Mouse (Mus musculus) midbrain, embryonic 16.5 days (tissue): Measurements from ENCODE around the gene Tlr9. TPM values are rescaled to one million over a fixed set of nuclear protein-coding genes. Genes with fewer than 3 reads are reported as not detected.

Experiments used
- ATAC-seq: fragments of 200-750 bp; cut with Nextera tagmentation; 2 replicates; pipeline ENCODE4 v1.8.0; 2017; ENCODE audit warnings: moderate TSS enrichment
- H3K27ac ChIP-seq: fragments of 300-500 bp; sonication (generic); 2 replicates; pipeline ENCODE4 v1.5.1; 2014; ENCODE audit warnings: mild to moderate bottlenecking, low read length, mixed read lengths
- H3K27me3 ChIP-seq: fragments of 300-500 bp; sonication (generic); 2 replicates; pipeline ENCODE4 v1.6.1; 2014; ENCODE audit warnings: low read depth, low read length, mixed read lengths; ENCODE audit not compliant: control insufficient read depth, insufficient read depth
- H3K36me3 ChIP-seq: fragments of 300-500 bp; sonication (generic); 2 replicates; pipeline ENCODE4 v1.6.1; 2014; ENCODE audit warnings: mild to moderate bottlenecking, low read length, moderate library complexity, mixed read lengths; ENCODE audit not compliant: control insufficient read depth, insufficient read depth
- H3K4me1 ChIP-seq: fragments of 300-500 bp; sonication (generic); 2 replicates; pipeline ENCODE4 v1.6.1; 2014; ENCODE audit warnings: mild to moderate bottlenecking, low read length, mixed read lengths; ENCODE audit not compliant: control insufficient read depth, insufficient read depth
- H3K4me2 ChIP-seq: fragments of 300-500 bp; sonication (generic); 2 replicates; pipeline ENCODE4 v1.6.1; 2014; ENCODE audit warnings: mild to moderate bottlenecking, low read length, mixed read lengths
- H3K4me3 ChIP-seq: fragments of 300-500 bp; sonication (generic); 2 replicates; pipeline ENCODE4 v1.5.1; 2014; ENCODE audit warnings: low read depth, mild to moderate bottlenecking, low read length, moderate library complexity, mixed read lengths
- H3K9ac ChIP-seq: fragments of 300-500 bp; sonication (generic); 2 replicates; pipeline ENCODE4 v1.6.1; 2014; ENCODE audit warnings: low read depth, low read length, mixed read lengths
- H3K9me3 ChIP-seq: fragments of 300-500 bp; sonication (generic); replicated peaks from 2 replicates; pipeline ENCODE4 v1.6.1; 2014; ENCODE audit warnings: mild to moderate bottlenecking, low read length, mixed read lengths; ENCODE audit not compliant: control insufficient read depth, poor library complexity, severe bottlenecking
- WGBS: fragments of 180-500 bp; shearing (Covaris S2); extraction: QIAGEN DNeasy Blood & Tissue Kit; methylation state at CpG from one replicate; pipeline ENCODE4 v1.1.7; 2014; 5-methylcytosine and 5-hydroxymethylcytosine counted together
- polyA plus RNA-seq: library from polyadenylated mRNA; unstranded; fragments of >200 nt; fragmentation: Nextera tagmentation; extraction: Ambion mirVana; gene quantifications from 2 replicates; pipeline ENCODE4 v1.2.1, GENCODE M21; 2015

Gene Tlr9
- polyA plus RNA-seq, 1 experiment from 2014 or later = not detected

DNA sequence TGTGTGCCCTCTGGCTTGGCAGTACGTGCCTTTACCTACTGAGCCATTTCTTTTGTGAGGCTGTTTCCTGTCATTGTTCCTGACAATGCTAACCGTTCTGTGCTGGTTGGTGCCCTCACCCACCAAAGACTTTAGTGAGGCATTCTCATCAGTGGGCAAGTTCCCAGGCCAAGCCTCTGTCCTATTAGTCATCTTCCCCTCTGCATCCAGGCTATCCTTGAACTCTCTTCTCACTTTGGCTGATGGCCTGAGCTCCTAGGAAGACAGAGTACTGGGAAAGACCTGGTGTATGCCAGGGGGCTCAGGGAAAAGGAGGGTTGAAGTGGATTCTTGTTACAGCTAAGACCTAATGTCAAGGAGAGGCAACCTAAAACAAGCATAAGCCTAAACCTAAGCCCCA lies 31.6 kb downstream of the Tlr9 start:
- 77% methylated on average over 2 of the region's 2 CpGs for WGBS
- ATAC-seq = no peak
- no peaks in the 10 kb centered on the region for H3K9me3 ChIP-seq

DNA sequence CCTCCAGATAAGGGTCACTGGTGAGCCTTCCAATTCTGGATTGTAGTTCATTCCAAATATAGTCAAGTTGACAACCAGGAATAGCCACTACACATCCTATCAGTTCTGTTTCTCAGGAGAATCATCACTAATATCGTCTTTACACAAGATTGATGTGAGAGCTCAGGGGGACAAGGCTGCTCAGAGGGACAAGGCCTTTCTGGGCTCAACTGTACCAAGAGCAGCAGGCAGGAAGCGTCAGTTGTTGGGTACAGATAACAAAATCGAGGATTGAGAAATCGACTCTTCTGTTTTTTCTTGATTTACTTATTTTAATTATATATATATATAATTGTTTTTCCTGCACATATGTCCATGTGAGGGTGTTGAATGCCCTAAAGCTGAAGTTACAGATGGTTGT lies 36.0 kb downstream of the Tlr9 start:
- Histone ChIP-seq H3K36me3 (no peaks in the 10 kb centered on the region), H3K4me2 (no peak overlapping the region), H3K27me3 (no peaks in the 10 kb centered on the region), H3K4me1 (no peaks in the 10 kb centered on the region), H3K27ac (no peak overlapping the region), H3K9ac (no peak overlapping the region), H3K4me3 (no peak overlapping the region), H3K9me3 (no peaks in the 10 kb centered on the region)
- WGBS = 91% methylated on average over 4 of the region's 4 CpGs
- ATAC-seq = no peak

More for the DNA sequence above, 31.6 kb downstream of the Tlr9 start:
- H3K27me3 ChIP-seq = no peaks in the 10 kb centered on the region
- no peak overlapping the region for H3K4me3 ChIP-seq
- no peaks in the 10 kb centered on the region for H3K36me3 ChIP-seq
- H3K4me1 ChIP-seq = no peaks in the 10 kb centered on the region
- no peak overlapping the region for H3K4me2 ChIP-seq
- no peak overlapping the region for H3K9ac ChIP-seq
- H3K27ac ChIP-seq = no peak overlapping the region

DNA sequence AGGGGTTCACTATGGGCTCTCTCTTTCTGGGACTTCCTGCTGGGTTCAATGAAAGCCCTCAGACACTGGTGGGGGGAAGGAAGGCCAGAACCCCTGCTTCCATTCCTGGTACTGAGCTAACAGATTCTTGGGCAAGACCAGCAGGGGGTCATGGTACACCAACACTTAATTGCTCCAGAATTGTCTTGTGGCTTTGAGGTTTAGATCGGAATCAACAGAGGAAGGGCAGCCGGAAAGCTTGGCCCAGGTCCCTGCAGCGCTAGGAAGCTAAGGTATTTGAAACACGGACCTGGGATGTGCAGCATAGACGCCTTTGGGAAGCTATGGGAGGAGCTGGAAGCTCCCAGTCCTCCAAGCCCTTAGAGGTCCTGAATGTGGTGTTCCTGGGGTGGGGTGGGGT lies 36.6 kb downstream of the Tlr9 start:
- H3K36me3 ChIP-seq = no peaks in the 10 kb centered on the region
- H3K4me3 ChIP-seq = no peak overlapping the region
- H3K4me2 ChIP-seq = no peak overlapping the region
- H3K4me1 ChIP-seq = no peaks in the 10 kb centered on the region
- H3K27me3 ChIP-seq = no peaks in the 10 kb centered on the region
- H3K27ac ChIP-seq = no peak overlapping the region
- no peak overlapping the region for H3K9ac ChIP-seq
- no peaks in the 10 kb centered on the region for H3K9me3 ChIP-seq
- WGBS = 74% methylated on average over 5 of the region's 5 CpGs
- ATAC-seq = no peak

DNA sequence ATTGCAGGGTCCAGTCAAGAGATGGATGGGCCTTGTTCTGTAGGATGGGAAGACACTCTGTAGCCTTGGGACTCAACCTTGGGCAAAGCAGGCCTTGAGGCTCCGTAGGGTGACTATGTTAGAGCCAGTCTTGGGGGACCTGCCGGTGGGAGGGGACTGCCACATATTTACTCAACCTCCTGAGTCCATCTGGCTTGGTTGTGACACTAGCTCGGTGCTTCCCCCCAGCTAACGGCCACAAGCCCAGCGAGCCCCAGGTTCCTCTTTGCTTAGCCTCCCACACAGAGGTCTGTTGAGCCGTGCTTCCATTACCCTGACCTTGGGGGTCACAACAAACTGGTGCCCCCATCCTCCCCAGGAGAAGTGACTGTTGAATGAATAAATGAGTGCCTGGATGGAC lies 38.7 kb downstream of the Tlr9 start:
- Histone ChIP-seq H3K27ac (no peak overlapping the region), H3K9ac (no peak overlapping the region), H3K9me3 (no peaks in the 10 kb centered on the region), H3K27me3 (no peaks in the 10 kb centered on the region), H3K4me2 (no peak overlapping the region), H3K4me1 (no peaks in the 10 kb centered on the region), H3K36me3 (no peaks in the 10 kb centered on the region), H3K4me3 (no peak overlapping the region)
- ATAC-seq = no peak
- WGBS = 93% methylated on average over 6 of the region's 6 CpGs

DNA sequence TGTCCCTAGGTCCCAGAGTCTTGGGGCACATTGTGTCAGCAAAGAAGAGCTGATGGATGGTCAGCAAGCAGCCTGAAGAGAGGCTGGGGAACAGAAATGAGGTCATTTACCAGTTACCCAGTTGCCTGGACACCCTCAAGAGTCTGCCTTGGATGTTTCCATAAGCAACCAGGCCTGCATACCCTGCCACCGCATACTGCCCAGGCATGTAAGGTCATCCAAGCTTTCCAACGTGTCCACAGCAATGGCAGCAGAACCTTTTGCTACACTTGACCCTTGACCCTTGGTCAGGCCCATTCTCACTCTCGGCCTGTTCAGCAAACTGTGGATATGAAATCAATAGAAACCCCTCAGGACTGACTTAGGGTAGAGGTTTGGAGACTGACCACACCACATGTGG lies 39.1 kb downstream of the Tlr9 start:
- Histone ChIP-seq H3K27ac (no peak overlapping the region), H3K4me1 (no peaks in the 10 kb centered on the region), H3K27me3 (no peaks in the 10 kb centered on the region), H3K36me3 (no peaks in the 10 kb centered on the region), H3K4me2 (no peak overlapping the region), H3K9ac (no peak overlapping the region), H3K4me3 (no peak overlapping the region), H3K9me3 (no peaks in the 10 kb centered on the region)
- no peak for ATAC-seq
- WGBS = 84% methylated on average over 3 of the region's 3 CpGs

DNA sequence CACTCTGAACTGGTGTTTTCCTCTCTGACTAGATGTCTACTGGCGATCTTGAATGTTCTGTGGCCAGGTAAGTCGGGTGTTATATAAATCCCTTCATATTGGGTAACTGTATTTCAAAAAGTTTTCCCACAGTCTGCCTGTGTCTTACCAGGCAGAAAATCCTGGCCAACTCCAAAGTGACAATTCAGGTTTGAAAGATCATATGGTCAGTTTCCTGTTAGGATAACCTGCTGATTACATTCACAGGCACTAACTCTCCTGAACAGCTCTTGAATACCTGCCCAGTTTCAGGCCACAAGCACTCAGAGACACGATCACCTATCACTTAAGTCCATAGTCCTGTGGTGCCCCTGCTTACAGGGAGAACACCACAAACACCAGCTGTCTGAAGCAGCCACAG lies 39.7 kb downstream of the Tlr9 start:
- Histone ChIP-seq H3K36me3 (no peaks in the 10 kb centered on the region), H3K9ac (no peak overlapping the region), H3K9me3 (no peaks in the 10 kb centered on the region), H3K27me3 (no peaks in the 10 kb centered on the region), H3K4me1 (no peaks in the 10 kb centered on the region), H3K4me3 (no peak overlapping the region), H3K4me2 (no peak overlapping the region), H3K27ac (no peak overlapping the region)
- ATAC-seq = no peak
- WGBS = 77% methylated on average over 3 of the region's 3 CpGs

DNA sequence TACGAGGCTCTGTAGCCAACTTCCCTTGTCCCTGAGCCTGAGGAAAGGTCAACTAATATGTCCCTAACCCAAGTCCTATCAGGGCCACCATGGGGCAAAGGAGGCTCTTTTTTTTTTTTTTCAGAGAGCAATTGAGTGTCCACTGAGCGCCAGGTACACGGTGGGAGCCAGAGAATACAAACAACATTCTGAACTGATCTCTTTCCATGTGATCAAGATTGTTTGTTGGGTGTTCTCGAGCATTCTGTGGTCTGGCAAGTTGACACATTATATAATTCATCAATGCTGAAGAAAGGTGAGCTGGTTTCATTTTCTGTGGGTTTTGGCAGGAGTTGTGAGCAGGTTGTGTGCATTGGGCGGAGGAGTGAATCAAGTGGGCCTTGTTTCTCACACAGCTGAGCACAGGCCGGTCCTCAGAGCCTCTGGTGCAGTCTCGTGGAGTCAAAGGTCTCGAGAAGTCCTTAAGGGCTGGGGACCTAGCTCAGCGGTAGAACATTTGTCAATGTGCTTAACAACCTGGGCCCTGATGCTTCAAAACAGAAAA lies 41.1 kb downstream of the Tlr9 start:
- Histone ChIP-seq H3K4me3 (no peak overlapping the region), H3K4me1 (no peaks in the 10 kb centered on the region), H3K36me3 (no peaks in the 10 kb centered on the region), H3K9me3 (no peaks in the 10 kb centered on the region), H3K9ac (no peak overlapping the region), H3K27me3 (no peaks in the 10 kb centered on the region), H3K27ac (no peak overlapping the region), H3K4me2 (no peak overlapping the region)
- 82% methylated on average over 9 of the region's 9 CpGs for WGBS
- ATAC-seq = no peak

DNA sequence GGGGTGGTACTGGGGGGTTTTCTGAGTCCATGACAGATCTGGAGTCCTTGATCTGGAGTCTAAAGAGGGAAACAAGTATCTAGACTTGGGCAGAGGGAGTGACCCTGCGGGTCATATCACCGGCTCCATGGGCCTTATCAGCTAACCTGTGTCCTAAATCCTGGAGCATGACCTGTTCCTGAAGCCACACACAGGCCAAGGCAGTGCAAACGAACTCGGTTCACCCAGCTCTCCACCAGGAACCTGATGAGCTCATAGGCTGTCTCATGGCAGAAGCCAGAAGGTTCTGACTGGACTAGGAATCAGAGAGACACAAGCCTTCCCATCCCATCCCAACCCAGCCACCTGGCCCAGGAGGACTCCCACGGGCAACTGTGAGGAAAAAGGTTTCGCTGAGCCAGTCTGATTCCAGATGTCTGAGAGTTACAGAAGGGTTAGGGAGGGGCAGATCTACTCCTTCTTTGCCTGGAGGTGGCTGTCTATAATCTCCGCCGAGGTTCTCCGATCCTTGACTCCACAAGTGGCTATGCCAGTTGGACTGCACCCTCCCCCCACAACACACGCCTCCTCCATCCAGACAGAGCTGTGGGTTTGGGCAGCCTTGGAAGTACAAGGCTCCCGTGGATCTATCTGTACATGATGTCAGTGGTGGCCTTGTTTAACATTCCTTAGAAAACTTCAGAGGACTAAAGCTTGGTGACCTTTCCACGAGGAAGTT lies 43.1 kb downstream of the Tlr9 start:
- WGBS = 89% methylated on average over 12 of the region's 12 CpGs
- Histone ChIP-seq H3K27me3 (no peaks in the 10 kb centered on the region), H3K4me3 (no peak overlapping the region), H3K4me1 (peaks cover 12% of the 10 kb centered on the region), H3K9me3 (no peaks in the 10 kb centered on the region), H3K9ac (no peak overlapping the region), H3K36me3 (no peaks in the 10 kb centered on the region), H3K27ac (no peak overlapping the region), H3K4me2 (no peak overlapping the region)
- no peak for ATAC-seq

DNA sequence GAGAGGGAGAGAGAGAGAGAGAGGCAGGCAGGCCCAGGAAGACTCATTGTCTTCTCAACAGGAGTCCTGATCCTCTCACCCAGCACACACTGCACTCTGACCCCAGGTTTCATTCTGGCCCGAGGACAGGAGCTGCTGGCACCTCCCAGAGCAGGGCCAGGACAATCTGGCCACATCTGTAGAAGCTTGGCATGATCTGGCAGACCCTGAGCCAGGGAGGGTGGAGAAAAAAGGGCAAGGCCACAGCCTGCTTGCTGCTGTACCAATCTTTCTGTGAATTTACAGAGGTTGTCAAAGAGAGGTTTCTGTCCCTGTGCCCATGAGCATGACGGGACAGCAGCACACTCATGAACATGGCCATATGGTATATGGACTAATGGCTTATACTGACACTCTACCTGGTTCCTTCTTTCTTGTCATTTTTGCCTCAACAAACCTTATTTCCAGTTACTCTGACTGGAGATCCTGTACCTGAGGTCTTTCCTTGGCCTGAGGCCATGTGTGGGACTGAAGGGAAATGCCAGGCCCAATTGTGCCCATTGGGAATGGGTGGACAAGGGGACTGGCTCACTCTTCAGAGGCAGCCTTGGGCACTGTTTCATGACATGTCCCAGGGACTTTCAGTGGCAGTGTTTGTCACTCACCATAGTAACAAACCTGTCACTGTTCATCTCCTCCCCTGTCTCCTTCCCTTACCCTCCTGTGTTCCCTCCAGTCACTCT lies 44.7 kb downstream of the Tlr9 start:
- Histone ChIP-seq H3K4me2 (no peak overlapping the region), H3K9me3 (no peaks in the 10 kb centered on the region), H3K4me1 (peaks cover 12% of the 10 kb centered on the region), H3K27me3 (no peaks in the 10 kb centered on the region), H3K27ac (no peak overlapping the region), H3K36me3 (no peaks in the 10 kb centered on the region), H3K9ac (no peak overlapping the region), H3K4me3 (no peak overlapping the region)
- 52% methylated on average over 2 of the region's 2 CpGs for WGBS
- ATAC-seq = no peak
